Mouse (Mus musculus) midbrain, embryonic 14.5 days (tissue): Measurements from ENCODE around the gene Cdh23. TPM values are rescaled to one million over a fixed set of nuclear protein-coding genes. Genes with fewer than 3 reads are reported as not detected.

ENCODE experiments used
- ATAC-seq: fragments of 200-750 bp; cut with Nextera tagmentation; 2 replicates; pipeline ENCODE4 v1.8.0; 2017; ENCODE audit warnings: moderate number of reproducible peaks, moderate library complexity; ENCODE audit not compliant: low FRiP score, low TSS enrichment
- DNase-seq: peaks from one replicate; pipeline ENCODE4 v3.0.0-alpha.2; 2015
- H3K27ac ChIP-seq: fragments of 300-500 bp; sonication (generic); replicated peaks from 2 replicates; pipeline ENCODE4 v1.5.1; 2014; ENCODE audit warnings: mild to moderate bottlenecking, low read depth, low read length, moderate library complexity
- H3K27me3 ChIP-seq: fragments of 300-500 bp; sonication (generic); 2 replicates; pipeline ENCODE4 v1.6.1; 2014; ENCODE audit warnings: low read length, control low read depth, mixed read lengths; ENCODE audit not compliant: control insufficient read depth, insufficient read depth
- H3K36me3 ChIP-seq: fragments of 300-500 bp; sonication (generic); 2 replicates; pipeline ENCODE4 v1.6.1; 2014; ENCODE audit warnings: low read length, control low read depth; ENCODE audit not compliant: control insufficient read depth, insufficient read depth
- H3K4me1 ChIP-seq: fragments of 300-500 bp; sonication (generic); 2 replicates; pipeline ENCODE4 v1.6.1; 2014; ENCODE audit warnings: mild to moderate bottlenecking, antibody characterized with exemption, low read length, control low read depth; ENCODE audit not compliant: control insufficient read depth, insufficient read depth
- H3K4me2 ChIP-seq: fragments of 300-500 bp; sonication (generic); 2 replicates; pipeline ENCODE4 v1.6.1; 2014; ENCODE audit warnings: mild to moderate bottlenecking, low read length, moderate library complexity
- H3K4me3 ChIP-seq: fragments of 300-500 bp; sonication (generic); replicated peaks from 2 replicates; pipeline ENCODE4 v1.5.1; 2014; ENCODE audit warnings: low read depth, low read length
- H3K9ac ChIP-seq: fragments of 300-500 bp; sonication (generic); replicated peaks from 2 replicates; pipeline ENCODE4 v1.6.1; 2014; ENCODE audit warnings: mild to moderate bottlenecking, low read length, moderate library complexity
- H3K9me3 ChIP-seq: fragments of 300-500 bp; sonication (generic); 2 replicates; pipeline ENCODE4 v1.6.1; 2016; ENCODE audit warnings: low read length, control low read depth, mixed read lengths; ENCODE audit not compliant: control insufficient read depth
- WGBS: fragments of 180-500 bp; shearing (Covaris S2); extraction: QIAGEN DNeasy Blood & Tissue Kit; methylation state at CpG from one replicate; pipeline ENCODE4 v1.1.7; 2014; 5-methylcytosine and 5-hydroxymethylcytosine counted together
- polyA plus RNA-seq: library from polyadenylated mRNA; unstranded; fragments of >200 nt; fragmentation: Nextera tagmentation; extraction: Ambion mirVana; gene quantifications from 2 replicates; pipeline ENCODE4 v1.2.1, GENCODE M21; 2014

The Cdh23 gene
- polyA plus RNA-seq, 1 experiment from 2014 or later, result 5.0 TPM

DNA sequence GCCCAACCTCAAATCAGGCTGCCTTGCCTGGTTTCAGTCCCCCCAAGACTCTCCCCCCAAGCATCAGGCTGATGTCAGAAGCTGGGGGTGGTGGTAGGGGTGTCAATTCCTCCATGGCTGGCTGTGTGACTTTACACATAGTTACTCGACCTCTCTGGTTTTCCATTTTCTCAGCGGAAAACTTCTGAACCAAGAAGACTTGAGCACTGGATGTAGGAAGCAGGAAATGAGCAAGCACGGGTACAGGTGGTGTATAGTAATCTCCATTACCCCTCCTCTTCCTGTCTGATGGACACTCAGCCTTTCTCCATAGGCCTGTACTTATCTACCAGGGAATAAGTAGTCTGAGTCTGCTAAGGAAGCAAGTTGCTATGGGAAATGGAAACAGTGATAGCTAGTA is 316.1 kb downstream of the Cdh23 start:
- H3K4me2 ChIP-seq, result no peak overlapping the region
- no peaks in the 10 kb centered on the region for H3K27me3 ChIP-seq
- H3K27ac ChIP-seq, result no peak overlapping the region
- no peaks in the 10 kb centered on the region for H3K9me3 ChIP-seq
- DNase-seq (no peak), ATAC-seq (no peak)
- no peaks in the 10 kb centered on the region for H3K4me1 ChIP-seq
- 78% methylated on average over 3 of the region's 3 CpGs for WGBS
- no peaks in the 10 kb centered on the region for H3K36me3 ChIP-seq
- H3K9ac ChIP-seq, result no peak overlapping the region
- H3K4me3 ChIP-seq, result no peak overlapping the region

GRCm38 (mm10) chr10:60379419-60379957 is 316.8 kb downstream of the Cdh23 start:
- Histone ChIP-seq H3K27ac (no peak overlapping the region), H3K4me1 (no peaks in the 10 kb centered on the region), H3K9ac (no peak overlapping the region; the same call in 1 of the 2 replicates), H3K27me3 (no peaks in the 10 kb centered on the region), H3K4me3 (no peak overlapping the region), H3K9me3 (no peaks in the 10 kb centered on the region), H3K36me3 (no peaks in the 10 kb centered on the region), H3K4me2 (no peak overlapping the region)
- 80% methylated on average over 9 of the region's 9 CpGs for WGBS
- DNase-seq (no peak), ATAC-seq (no peak)

DNA sequence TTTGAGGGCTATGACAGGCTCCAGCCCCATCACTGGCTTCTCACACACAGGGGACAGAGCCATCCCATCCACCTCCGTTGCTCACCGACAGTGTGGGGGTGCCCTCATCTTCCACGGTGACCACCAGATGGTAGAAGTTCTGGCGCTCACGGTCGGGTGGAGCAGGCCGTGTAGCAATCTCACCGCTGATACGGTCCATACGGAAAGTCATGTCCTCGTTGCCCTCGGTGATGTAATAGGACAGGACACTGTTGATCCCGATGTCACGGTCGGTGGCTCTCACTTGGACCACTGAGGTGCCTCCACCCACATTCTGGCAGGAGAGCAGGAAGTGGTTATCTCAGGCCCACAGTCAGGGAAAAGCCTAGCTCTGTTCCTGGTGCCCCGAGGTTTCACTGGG is 319.6 kb downstream of the Cdh23 start:
- DNase-seq, result no peak
- H3K9ac ChIP-seq, result no peak overlapping the region
- no peak for ATAC-seq

GRCm38 (mm10) chr10:60373937-60374578 is 322.2 kb downstream of the Cdh23 start:
- no peak for DNase-seq

More for the DNA sequence above, 319.6 kb downstream of the Cdh23 start:
- Histone ChIP-seq H3K27me3 (no peaks in the 10 kb centered on the region), H3K4me2 (no peak overlapping the region), H3K4me1 (no peaks in the 10 kb centered on the region), H3K36me3 (no peaks in the 10 kb centered on the region), H3K27ac (no peak overlapping the region), H3K4me3 (no peak overlapping the region), H3K9me3 (no peaks in the 10 kb centered on the region)
- WGBS, result 93% methylated on average over 16 of the region's 16 CpGs

GRCm38 (mm10) chr10:60373543-60373936 is 322.8 kb downstream of the Cdh23 start:
- no peaks in the 10 kb centered on the region for H3K36me3 ChIP-seq
- DNase-seq (no peak), ATAC-seq (no peak)
- H3K9me3 ChIP-seq, result no peaks in the 10 kb centered on the region
- H3K9ac ChIP-seq, result no peak overlapping the region
- no peaks in the 10 kb centered on the region for H3K4me1 ChIP-seq
- H3K27me3 ChIP-seq, result no peaks in the 10 kb centered on the region
- no peak overlapping the region for H3K4me2 ChIP-seq
- no peak overlapping the region for H3K27ac ChIP-seq
- H3K4me3 ChIP-seq, result no peak overlapping the region
- 80% methylated on average over 6 of the region's 6 CpGs for WGBS

More at GRCm38 (mm10) chr10:60373937-60374578, 322.2 kb downstream of the Cdh23 start:
- H3K9ac ChIP-seq, result no peak overlapping the region
- no peak overlapping the region for H3K4me2 ChIP-seq
- H3K4me3 ChIP-seq, result no peak overlapping the region
- H3K36me3 ChIP-seq, result no peaks in the 10 kb centered on the region
- no peak overlapping the region for H3K27ac ChIP-seq
- H3K27me3 ChIP-seq, result no peaks in the 10 kb centered on the region
- H3K9me3 ChIP-seq, result no peaks in the 10 kb centered on the region
- ATAC-seq, result no peak
- WGBS, result 66% methylated on average over 8 of the region's 8 CpGs
- no peaks in the 10 kb centered on the region for H3K4me1 ChIP-seq

- ATAC-seq, result no peak
- Histone ChIP-seq H3K9me3 (no peaks in the 10 kb centered on the region), H3K4me1 (no peaks in the 10 kb centered on the region), H3K36me3 (no peaks in the 10 kb centered on the region), H3K4me3 (no peak overlapping the region), H3K9ac (no peak overlapping the region), H3K4me2 (no peak overlapping the region), H3K27me3 (no peaks in the 10 kb centered on the region), H3K27ac (no peak overlapping the region)
- 79% methylated on average over 5 of the region's 5 CpGs for WGBS
- DNase-seq, result no peak
Observed at GRCm38 (mm10) chr10:60371596-60372386, 324.5 kb downstream of the Cdh23 start.

DNA sequence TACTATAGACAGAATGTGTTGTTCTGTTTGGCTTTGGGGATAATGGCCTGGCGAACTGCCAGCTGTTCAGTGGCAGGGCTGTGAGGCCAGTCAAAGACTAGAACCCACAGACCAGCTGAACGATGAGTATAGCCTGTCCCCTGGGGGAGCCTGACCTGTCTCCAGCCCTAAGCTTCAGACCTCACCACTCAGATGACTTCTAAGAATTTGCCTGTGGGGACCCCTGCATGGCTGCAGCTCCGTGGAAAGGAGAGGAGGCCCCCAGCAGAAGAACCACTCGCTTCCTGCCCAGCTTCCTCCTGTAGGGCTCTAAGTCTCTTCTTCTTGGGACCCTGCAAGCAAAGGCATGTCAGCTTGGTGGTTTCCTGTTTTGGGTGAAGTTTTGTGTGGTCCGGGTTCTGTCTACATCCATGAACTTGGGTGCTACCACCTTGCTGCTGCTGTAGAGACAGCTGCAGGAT is 325.7 kb downstream of the Cdh23 start:
- Histone ChIP-seq H3K4me2 (no peak overlapping the region), H3K9me3 (no peaks in the 10 kb centered on the region), H3K4me3 (no peak overlapping the region), H3K9ac (no peak overlapping the region), H3K27ac (no peak overlapping the region), H3K36me3 (no peaks in the 10 kb centered on the region), H3K4me1 (no peaks in the 10 kb centered on the region), H3K27me3 (no peaks in the 10 kb centered on the region)
- ATAC-seq, result no peak
- DNase-seq, result no peak
- WGBS, result 82% methylated on average over 5 of the region's 5 CpGs

DNA sequence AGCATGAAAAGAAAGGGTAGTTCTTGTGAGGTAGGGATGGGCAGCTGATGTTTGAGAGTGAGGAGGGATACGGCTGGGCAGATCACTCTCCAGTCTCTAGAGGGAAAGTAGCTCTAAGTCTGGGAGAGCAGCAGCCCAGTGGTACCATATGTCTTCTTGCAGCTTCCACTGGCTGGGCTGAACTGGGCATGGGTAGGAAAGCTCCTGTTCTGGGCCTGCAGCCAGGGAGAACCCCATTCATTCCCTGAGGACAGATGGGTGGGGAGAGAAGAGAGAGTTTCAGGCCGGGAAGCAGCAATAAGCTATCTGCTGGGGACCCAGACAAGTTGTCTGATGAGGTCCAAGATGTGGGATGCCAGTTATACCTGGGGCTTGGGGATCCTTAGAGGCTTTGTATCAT is 326.2 kb downstream of the Cdh23 start:
- Histone ChIP-seq H3K4me3 (no peak overlapping the region), H3K27me3 (no peaks in the 10 kb centered on the region), H3K4me2 (no peak overlapping the region), H3K9me3 (no peaks in the 10 kb centered on the region), H3K27ac (no peak overlapping the region), H3K36me3 (no peaks in the 10 kb centered on the region), H3K4me1 (no peaks in the 10 kb centered on the region), H3K9ac (no peak overlapping the region)
- 53% methylated on average over 2 of the region's 2 CpGs for WGBS
- ATAC-seq (no peak), DNase-seq (no peak)
